Mouse (Mus musculus): ENCODE data around the gene Dnah8.

- no peak for TF ChIP-seq CTCF (conservative IDR thresholded peaks at IDR 0.05; ENCODE audit: low read length)
- TF ChIP-seq POU5F1 (IDR thresholded peaks at IDR 0.05; ENCODE audit: borderline replicate concordance, low read length) = no peak
These were observed 172.5 kb downstream of the Dnah8 start for GRCm38 (mm10) chr17:30796616-30797015.
